Mouse (Mus musculus): ENCODE measurements around the gene Ppm1a.

GRCm38 (mm10) chr12:72757086-72757485 is at the start of gene Ppm1a:
- TF ChIP-seq CTCF (IDR thresholded peaks at IDR 0.05; ENCODE audit: control insufficient read depth, insufficient read depth, insufficient read length), result no peak
- TF ChIP-seq USF1 (IDR thresholded peaks at IDR 0.05; ENCODE audit: low read depth), result no peak
- TF ChIP-seq MYOG (IDR thresholded peaks at IDR 0.05; ENCODE audit: control insufficient read depth, extremely low read depth, insufficient read length), result no peak
- no peak for TF ChIP-seq CEBPB (IDR thresholded peaks at IDR 0.05; ENCODE audit: low read depth)
- TF ChIP-seq MAX (IDR thresholded peaks at IDR 0.05), result no peak
- no peak for TF ChIP-seq MYOD1 (IDR thresholded peaks at IDR 0.05; ENCODE audit: control insufficient read depth, insufficient read length, low read depth)
- TF ChIP-seq FOSL1 (IDR thresholded peaks at IDR 0.05; ENCODE audit: insufficient read depth, low read length, poor library complexity, severe bottlenecking), result no peak
